Mouse (Mus musculus): ENCODE measurements at regions not wholly inside any gene's neighbourhood (a gene's known extent, or its start where the extent isn't known, plus 50 kb on each side); places are given as distances from the start of the nearest gene placed in this dataset.
"Not testable (repeated sequence)": the region's sequence is repeated elsewhere in the genome, so short reads cannot be mapped to it uniquely, and the experiment has no call there.

DNA sequence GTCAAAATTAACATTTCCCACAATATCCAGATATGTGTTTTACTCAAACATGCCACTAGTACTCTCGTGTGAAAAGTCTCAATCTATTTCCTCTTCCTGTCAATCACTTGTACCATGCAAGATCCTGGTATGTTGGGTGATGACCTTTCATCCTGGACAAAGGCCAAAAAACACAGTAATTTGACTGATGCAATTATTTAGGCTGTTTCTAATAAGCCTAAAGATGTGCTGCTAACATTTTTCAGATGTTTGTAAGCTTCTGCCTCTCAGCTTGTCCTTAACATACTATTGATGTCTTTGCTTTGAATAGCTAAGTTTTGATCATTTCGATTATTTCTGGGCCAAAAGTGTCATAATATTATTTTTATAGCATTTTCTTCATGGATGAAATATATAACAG lies 418.4 kb upstream of the Arrdc4 start:
- ChIA-PET POLR2A (no interaction called here), CTCF (no interaction called here)

DNA sequence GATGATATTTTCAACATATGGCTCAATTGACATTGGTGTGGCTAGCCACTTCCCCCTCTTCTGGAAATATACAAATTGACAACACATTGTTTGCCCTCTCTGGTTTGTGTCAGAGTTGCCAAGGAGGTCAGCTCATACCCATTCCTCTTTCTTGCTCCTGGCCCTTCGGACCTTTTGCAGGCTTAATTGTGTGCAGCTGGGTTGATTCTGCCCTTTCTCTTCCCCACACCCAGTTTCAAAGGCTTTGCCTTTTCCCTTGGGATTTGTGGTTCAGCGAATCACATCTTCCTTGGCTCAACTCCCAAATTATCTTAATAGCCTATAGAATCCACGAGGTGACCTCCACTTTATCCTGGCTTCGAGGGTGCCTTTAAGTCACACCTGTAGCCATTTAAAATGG lies 412.9 kb upstream of the Arrdc4 start:
- ChIA-PET CTCF (no interaction called here), POLR2A (no interaction called here)

DNA sequence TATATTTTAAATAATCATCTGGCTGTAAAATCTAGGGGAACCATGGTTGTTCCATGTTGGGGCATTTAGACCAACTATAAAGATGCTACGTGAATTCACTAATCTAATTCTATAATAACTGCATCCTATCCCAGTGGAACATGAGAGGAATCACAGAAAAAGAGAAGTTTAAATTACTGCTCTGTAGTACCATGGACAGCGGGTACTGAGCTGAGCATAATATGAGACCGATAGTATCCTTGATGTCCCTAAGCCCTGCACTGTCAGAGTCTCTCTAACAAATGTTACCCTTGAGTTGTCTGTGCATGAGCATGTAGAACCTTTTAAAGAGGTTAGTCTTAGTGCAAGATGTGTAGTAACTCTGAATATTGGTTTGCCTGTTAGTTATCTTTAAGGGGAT lies 393.3 kb upstream of the Arrdc4 start:
- ChIA-PET CTCF (no interaction called here), POLR2A (no interaction called here)

DNA sequence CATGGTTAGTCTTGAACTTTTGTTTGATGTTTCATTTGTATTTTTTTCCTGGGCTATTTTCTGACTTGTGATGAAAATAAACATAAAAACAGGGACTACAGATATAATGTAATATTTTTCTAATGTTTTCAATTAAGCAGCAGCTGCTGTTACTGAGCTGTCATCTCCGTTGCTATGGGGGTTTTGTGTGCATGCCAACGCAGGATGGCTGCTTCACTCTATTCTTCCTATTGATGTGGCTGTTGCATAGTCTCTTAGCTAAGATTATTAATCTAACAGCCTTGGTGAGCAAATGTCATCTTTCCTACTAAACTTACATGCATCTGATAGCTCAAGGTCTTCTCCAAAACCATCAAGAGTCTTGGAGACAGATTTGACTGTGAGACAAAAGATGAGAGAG lies 384.4 kb upstream of the Arrdc4 start:
- CTCF ChIA-PET: no interaction called here

DNA sequence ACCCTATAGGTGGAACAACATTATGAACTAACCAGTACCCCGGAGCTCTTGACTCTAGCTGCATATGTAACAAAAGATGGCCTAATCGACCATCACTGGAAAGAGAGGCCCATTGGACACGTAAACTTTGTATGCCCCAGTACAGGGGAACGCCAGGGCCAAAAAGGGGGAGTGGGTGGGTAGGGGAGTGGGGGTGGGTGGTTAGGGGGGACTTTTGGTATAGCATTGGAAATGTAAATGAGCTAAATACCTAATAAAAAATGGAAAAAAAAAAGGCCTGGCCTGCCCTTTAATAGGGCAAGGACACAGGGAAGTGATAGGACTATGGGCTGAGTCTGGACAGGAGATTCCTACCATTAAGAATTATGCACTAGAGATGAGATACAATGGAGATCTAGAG lies 352.7 kb upstream of the Arrdc4 start:
- POLR2A ChIA-PET, CTCF ChIA-PET: not testable (repeated sequence)

More for the DNA sequence above, 384.4 kb upstream of the Arrdc4 start:
- POLR2A ChIA-PET: no interaction called here

DNA sequence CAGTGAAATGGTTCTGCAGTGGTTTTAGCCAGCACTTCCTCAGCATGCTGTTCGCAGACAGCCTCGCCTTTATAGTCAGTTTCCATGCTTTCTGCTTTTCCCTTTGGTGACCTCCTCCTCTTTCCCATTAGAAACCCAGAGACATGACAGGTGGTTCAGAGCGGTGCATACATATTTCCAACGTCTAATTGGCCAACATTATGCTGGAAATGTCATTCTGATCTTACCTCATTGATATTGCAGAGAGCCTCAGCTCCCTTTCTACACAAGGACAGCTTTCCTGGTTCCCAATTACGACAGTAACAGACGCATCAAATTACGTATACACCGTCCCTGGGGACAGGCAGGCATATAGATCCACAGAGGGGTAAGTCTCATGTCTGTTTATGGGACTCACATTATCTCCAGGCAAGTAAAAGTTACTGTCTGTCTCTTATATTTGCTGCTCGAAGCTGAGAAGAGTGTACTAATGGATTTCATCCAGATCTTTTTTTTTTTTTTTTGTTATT lies 348.6 kb upstream of the Arrdc4 start:
- CTCF ChIA-PET: interaction anchor here in 2 of 4 experiments (0.6 kb wide), 2 partner anchors 263 to 518 kb away, joined by 4 read pairs; no protein-coding TSS in a partner anchor
- POLR2A ChIA-PET: no interaction called here

DNA sequence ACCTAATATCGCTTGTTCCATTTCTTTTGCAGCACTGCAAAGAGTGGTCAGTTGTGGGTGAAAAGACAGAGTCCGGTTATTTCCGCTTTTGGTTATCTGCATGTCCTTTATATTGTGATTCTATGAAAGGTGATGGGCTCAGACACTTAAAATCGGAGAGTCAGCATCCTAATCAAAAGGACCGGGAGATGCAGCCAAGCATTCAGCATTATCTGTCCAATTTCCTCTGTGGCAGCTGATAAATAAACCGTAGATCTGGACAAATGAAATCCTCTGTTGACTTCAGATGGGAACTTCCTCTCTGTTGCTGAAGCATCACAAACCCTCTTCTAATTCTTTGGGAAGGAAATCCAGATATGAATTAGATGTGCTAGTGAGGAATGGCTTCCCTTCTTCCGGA lies 325.7 kb upstream of the Arrdc4 start:
- ChIA-PET POLR2A (no interaction called here), CTCF (no interaction called here)

DNA sequence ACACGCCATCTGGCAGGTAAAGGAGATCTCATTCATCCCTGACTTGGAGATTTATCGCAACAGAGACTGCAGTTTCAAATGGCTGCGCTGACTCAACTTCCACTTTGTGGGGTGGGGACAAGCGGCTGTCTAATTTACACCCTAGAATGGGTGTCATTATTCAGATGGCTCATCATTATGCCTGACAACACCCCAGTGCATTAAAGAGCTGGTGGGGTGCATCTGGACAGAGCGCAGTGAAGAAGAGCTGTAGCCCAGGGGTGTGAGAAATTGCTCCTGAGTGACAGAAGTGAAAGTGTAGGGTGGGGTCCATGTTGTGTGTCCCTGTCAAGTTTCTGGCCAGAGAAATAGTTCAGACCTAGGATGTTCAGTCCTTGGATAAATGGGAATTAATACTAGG lies 314.0 kb upstream of the Arrdc4 start:
- ChIA-PET CTCF (no interaction called here), POLR2A (no interaction called here)

DNA sequence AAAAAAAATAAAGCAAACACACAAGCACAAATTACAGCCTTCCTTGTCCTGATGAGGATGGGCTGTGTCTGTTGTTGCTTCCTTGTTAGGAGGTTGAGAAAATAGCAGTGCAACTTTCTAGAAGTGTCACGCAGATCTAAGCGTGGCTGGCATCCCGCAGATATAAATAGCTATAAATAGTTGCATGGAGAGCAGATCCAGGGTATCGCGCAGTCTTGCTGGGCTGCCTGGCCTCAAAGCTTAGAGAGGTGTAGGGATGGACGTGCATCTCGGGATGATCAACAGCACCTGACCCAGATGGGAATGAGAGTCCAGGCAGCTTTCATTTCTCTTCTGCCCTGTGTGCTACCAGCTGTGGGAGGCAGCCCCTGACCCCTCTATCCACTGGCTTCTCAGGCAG lies 313.5 kb upstream of the Arrdc4 start:
- POLR2A ChIA-PET: no interaction called here
- CTCF ChIA-PET: no interaction called here

DNA sequence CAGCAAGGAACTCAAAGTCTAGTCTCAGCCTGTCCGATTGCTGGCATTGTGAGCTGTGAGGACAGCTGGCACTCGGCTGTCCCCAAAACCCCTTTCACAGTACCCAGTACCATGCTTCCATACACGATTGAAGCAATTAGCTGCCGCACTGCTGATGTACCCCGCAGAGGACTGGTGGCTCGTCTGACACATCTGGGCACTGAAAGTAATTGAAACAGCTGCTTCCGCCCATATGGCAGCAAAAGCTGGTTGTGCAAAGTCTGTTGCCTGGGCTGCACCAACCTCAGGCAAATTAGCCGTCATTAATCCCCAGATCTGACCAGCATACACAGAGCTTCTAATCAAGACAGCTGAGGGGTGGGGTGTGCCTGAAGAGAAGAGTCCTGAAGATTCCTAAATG lies 313.1 kb upstream of the Arrdc4 start:
- ChIA-PET CTCF (no interaction called here), POLR2A (no interaction called here)

DNA sequence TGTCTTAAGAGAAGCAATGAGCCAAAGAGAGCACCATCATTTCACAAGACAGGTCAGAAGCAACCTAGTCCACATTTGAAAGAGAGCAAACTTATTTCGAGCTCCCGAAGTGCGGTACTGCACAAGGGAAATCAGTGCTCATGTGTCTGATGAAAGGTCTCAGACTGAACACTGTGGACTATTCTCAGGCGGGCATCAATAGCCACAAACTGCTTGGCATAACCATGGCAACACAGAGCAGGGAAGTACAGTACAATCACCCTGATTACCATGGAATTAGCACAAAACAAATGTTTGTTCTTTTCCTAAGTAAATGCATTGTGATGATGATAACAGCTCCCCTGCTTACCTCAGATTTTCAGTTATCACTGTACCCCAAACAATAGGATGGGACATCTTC lies 312.2 kb upstream of the Arrdc4 start:
- POLR2A ChIA-PET: interaction anchor here in 1 of 4 experiments (0.6 kb wide), 1 partner anchor 1183 kb away, joined by 5 read pairs; no protein-coding TSS in a partner anchor
- CTCF ChIA-PET: no interaction called here

DNA sequence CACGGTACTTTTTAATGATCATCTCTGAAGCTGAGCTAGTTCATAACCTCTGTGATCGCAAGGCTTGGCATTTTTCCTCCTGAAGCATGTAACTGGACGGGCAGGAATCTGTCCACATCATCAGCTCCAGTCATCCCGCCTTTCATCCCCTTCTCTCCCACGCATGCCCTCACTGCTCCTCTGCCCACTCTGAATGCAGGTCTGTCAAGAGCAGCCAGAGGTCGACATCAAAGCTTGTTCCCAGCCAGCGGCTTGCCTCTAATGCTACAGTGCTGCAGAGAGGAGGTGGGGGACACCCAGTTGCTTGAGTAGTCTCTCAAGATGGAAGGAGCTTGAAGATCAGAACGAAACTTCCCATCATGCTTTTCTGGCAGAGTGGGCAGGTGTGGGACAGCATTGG lies 267.5 kb upstream of the Arrdc4 start:
- ChIA-PET CTCF (no interaction called here), POLR2A (interaction anchor here in 1 of 4 experiments (0.6 kb wide), 1 partner anchor 182 kb away, joined by 4 read pairs; no protein-coding TSS in a partner anchor)

DNA sequence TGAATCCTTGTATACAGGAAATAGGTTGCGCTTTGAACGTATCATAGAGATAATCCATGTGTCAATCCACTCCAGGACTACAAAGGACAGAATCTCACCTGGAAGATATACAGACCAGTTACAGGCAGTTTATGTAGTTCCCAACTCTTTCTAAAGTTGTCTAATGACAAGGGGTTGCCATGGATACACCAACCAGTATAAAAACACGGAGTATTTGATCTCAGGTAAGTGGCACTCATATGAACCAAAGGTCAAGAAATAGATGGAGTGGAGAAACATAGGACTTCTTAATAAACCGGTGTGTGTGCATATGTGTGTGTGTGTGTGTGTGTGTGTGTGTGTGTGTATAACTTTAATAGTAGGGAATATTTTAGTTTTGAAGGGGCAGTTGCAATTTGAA lies 266.0 kb upstream of the Arrdc4 start:
- POLR2A ChIA-PET: no interaction called here
- CTCF ChIA-PET: no interaction called here

DNA sequence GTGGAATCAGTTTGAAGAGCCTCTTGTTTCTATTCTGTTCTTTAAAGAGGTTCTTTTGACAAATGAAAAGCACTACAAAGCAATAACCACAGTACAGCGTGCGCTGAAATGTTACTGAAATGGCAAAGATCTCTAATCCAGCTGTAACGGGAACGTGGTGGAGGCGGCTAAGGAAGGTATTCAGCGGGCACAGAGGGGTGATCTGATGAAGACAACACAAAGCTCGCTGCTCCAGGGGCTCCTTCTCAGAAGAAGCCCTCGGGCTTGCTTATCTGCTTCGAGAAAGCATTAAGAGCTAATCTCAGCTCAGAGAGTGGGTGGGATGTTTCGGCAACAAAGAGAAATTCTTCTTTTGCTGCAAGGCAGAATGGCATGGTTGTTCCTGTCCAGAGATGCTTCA lies 258.2 kb upstream of the Arrdc4 start:
- POLR2A ChIA-PET: no interaction called here
- CTCF ChIA-PET: no interaction called here

DNA sequence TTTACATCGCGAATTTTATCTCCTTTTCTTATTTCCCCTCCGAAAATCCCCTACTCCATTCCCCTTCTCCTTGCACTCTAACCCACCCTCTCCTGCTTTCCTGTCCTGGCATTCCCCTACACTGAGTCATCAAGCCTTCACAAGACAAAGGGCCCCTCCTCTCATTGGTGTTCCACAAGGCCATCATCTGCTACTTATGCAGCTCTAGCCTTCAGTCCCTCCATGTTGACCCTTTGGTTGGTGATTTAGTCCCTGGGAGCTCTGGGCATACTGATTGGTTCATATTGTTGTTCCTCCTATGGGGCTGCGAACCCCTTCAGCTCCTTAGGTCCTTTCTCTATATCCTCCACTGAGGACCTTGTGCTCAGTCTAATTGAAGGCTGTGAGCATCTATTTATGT lies 239.0 kb upstream of the Arrdc4 start:
- CTCF ChIA-PET: no interaction called here
- POLR2A ChIA-PET: no interaction called here

DNA sequence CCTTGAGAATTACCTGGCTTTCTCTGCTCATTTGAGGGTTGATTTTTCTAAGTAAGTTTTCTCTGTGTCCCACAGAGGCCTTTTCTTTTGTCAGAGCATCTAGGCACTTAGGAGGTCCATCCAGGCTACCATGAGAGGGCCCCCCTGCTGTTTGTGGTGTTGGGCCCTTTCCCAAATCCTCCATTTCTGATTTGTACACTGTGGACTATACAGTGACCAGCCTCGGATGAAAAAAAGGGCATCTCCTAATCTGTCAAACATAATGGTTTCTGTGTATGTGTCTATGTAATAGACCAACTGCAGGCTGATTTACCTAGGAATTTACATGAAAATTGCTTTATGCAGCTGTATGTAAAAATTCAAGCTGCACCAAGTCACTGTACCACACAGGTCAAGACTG lies 234.9 kb upstream of the Arrdc4 start:
- ChIA-PET CTCF (no interaction called here), POLR2A (no interaction called here)

DNA sequence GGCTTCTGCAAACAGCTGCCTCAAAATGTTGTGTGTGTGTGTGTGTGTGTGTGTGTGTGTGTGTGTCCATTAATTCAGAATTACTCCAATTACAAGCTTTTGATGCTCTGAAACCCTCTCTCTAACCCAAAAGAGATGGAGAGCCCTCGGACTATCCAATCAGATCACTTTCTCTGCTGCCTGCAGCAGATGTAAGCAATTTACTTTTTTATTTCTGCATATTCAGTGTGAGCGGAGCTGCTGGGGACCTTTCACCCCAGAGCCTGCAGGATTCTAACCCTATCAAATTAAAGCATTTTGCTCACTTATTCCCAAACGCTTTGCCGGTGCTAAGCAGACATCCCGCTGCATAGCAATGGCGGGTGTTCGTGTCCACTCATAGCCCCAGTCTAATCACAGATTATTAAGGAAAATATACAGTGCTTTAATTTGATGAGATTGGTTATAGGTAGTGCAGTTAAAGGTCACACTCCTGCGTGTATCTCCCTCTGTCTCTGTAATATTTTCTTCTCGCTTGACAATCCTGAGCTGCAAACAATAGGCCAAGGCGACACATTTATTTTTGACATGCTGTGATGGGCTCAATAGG lies 234.0 kb upstream of the Arrdc4 start:
- CTCF ChIA-PET: interaction anchor here in 1 of 4 experiments (0.6 kb wide), 1 partner anchor 1362 kb away, joined by 3 read pairs; no protein-coding TSS in a partner anchor

DNA sequence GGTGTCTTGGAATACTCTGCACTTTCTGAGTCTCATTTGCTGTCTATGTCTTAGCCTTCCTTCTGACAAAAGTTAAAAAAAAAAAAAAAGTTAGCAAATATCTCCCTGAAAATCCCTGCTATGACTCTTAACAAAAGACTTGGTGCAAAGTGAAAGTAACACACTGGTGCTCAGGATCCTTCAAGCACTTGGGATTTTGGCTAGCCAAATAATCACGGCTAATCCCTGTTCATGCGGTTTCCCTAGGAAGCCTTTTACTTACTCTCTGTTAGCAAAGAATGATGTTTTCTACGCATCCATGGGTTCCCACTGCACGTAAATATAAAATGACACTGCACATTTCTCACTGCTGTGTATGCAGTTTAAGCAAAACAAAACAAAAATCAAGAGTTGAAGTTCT lies 229.5 kb upstream of the Arrdc4 start:
- CTCF ChIA-PET: no interaction called here
- POLR2A ChIA-PET: interaction anchor here in 1 of 4 experiments (0.7 kb wide), 1 partner anchor 316 kb away, joined by 4 read pairs; no protein-coding TSS in a partner anchor

More for the DNA sequence above, 234.0 kb upstream of the Arrdc4 start:
- POLR2A ChIA-PET: no interaction called here

DNA sequence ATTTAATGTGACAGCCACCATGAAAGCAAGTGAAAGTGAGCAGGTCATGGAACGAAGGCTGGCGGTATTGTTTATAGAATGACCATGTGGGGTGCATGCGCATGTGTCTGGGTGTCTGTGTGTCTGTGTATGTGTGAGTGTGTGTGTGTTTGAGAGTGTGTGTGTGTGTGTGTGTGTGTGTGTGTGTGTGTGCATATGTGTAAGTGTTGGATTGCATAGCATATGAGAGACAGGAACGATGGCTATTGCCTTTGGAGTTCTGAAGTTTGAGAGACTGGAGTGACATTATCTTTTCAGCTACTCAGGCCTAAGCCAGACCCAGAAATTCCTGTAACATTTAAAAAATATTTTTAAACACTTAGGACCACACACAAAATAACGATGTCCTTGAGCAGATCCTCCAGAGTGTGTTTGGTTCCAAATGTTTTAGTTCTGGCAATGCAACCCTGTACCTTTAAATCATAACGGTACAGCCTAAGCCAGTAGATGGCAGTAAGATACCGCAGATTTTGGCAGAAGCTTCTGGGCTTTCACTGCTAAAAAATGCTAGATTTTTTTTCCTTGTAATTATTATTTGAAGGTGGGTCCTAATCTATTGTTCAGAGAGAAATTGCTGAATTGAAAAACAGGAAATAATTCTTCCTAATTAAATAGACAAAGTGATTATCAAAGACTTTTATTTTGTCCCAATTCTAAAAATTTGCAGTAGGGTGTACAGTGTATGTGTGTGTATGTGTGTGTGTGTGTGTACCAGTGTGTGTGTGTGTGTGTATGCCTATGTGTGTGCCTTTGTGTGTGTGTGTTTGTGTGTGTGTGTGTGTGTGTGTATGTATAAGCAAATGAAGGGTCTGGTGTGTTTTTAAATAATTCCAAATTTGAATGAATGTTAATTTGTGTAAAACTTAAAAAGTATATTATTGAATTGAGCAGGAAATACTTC lies 228.0 kb upstream of the Arrdc4 start:
- POLR2A ChIA-PET: no interaction called here

DNA sequence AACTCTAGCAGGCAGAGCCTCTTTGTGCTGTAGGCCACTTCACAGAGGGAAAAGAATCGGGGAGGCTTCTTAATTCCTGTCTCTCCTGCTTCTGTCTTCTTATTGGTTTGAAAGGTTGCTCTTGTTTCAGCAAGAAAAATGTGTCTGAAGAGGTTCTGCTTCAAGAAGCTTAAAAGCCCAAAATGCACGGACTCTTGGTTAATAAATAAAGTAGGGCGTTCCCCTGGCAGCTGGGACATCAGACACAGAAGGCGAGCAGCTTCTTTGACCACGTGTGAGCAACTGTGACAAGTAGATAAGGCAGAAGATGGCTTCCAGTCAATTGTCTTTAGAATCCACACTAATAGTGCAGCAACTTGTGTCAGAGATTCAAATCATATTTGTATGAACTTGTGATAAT lies 226.9 kb upstream of the Arrdc4 start:
- CTCF ChIA-PET: no interaction called here
- POLR2A ChIA-PET: no interaction called here

More for the DNA sequence above, 228.0 kb upstream of the Arrdc4 start:
- CTCF ChIA-PET: interaction anchor here in 1 of 4 experiments (0.6 kb wide), 1 partner anchor 981 kb away, joined by 3 read pairs; no protein-coding TSS in a partner anchor

DNA sequence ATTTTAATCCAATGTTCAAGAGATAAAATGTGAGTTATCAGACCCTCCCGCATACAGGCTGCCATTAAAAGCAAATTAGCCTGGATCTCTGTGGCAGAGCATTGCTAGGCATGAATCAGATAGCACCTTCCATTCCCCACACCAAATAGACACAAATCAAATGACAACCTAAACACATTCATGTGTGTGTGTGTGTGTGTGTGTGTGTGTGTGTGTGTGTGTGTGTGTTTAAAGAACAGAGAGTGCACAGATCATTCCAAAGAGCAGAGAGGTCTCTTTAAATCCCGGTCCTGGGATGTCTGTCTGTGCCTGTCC lies 226.5 kb upstream of the Arrdc4 start:
- CTCF ChIA-PET: no interaction called here
- POLR2A ChIA-PET: no interaction called here

Data from embryonic stem cell, embryonic (primary cell).